Comparison of ENCODE assay signal across 8 mouse cellular contexts in genomic region chr12:99627898-99628231, GRCm38 (mm10).
DNase-seq lines count a peak whose midpoint lies in the region; ATAC-seq and TF ChIP-seq lines count a peak whose summit lies in the region.

No protein-coding gene starts in this region.

- peak overlapping the region; percentile 85 for H3K4me2 ChIP-seq in embryonic facial prominence, embryonic 13.5 days
- peak overlapping the region; percentile 87 for H3K4me2 ChIP-seq in heart, embryonic 14.5 days (ENCODE audit: low read length)
- peak overlapping the region; percentile 73 for H3K4me2 ChIP-seq in liver, embryonic 12.5 days
- peak overlapping the region; percentile 86 for H3K4me2 ChIP-seq in myocyte (ENCODE audit: low read depth)

- peak overlapping the region; percentile 69 for H3K4me3 ChIP-seq in embryonic facial prominence, embryonic 13.5 days
- peak overlapping the region; percentile 79 to 98 for H3K4me3 ChIP-seq in heart, embryonic 14.5 days (ENCODE audit: control insufficient read depth in 1 of 2, insufficient read depth in 1 of 2, low read depth in 1 of 2, low read length in 2 of 2)
- peak overlapping the region; percentile 60 for H3K4me3 ChIP-seq in liver, embryonic 12.5 days
- H3K4me3 ChIP-seq in myocyte: peak overlapping the region; percentile 13

- H3ac ChIP-seq in myocyte (ENCODE audit: control insufficient read depth, insufficient read length): no peak overlapping the region

- H3K27ac ChIP-seq in embryonic facial prominence, embryonic 13.5 days: no peak overlapping the region
- H3K27ac ChIP-seq in heart, embryonic 14.5 days (replicated peaks in 1 of 2; ENCODE audit: control insufficient read depth in 1 of 2, insufficient read depth in 1 of 2, low read depth in 2 of 2, low read length in 2 of 2): 0 out of 4 replicates have a peak overlapping the region, but pooled peaks of 1 of the 2 experiments have one; percentile 27
- H3K27ac ChIP-seq in liver, embryonic 12.5 days: no peak overlapping the region

- no peaks in the 10 kb centered on the region for H3K9me3 ChIP-seq in embryonic facial prominence, embryonic 13.5 days
- no peaks in the 10 kb centered on the region for H3K9me3 ChIP-seq in heart, embryonic 14.5 days (ENCODE audit: control insufficient read depth, low read length)
- no peaks in the 10 kb centered on the region for H3K9me3 ChIP-seq in liver, embryonic 12.5 days (replicated peaks)

- TF ChIP-seq POLR2A in myocyte (IDR thresholded peaks at IDR 0.05; ENCODE audit: insufficient read length, low read depth): no peak

- H3K36me3 ChIP-seq in embryonic facial prominence, embryonic 13.5 days: no peaks in the 10 kb centered on the region
- no peaks in the 10 kb centered on the region for H3K36me3 ChIP-seq in heart, embryonic 14.5 days (ENCODE audit: control insufficient read depth, insufficient read depth, low read length)
- no peaks in the 10 kb centered on the region for H3K36me3 ChIP-seq in liver, embryonic 12.5 days
- no peaks in the 10 kb centered on the region for H3K36me3 ChIP-seq in myocyte (ENCODE audit: control insufficient read depth, insufficient read depth)

- peak; percentile 97 to 98 for DNase-seq in B cell, adult 2 months
- DNase-seq in adrenal gland, postnatal 4 days (ENCODE audit: low spot score in 2 of 2): peak; percentile 74 to 77
- peak; percentile 90 for DNase-seq in kidney, postnatal 14 days
- DNase-seq in spleen, postnatal 4 days (ENCODE audit: low spot score in 2 of 2): peak; percentile 83 to 90

- peak; percentile 85 for ATAC-seq in embryonic facial prominence, embryonic 13.5 days (ENCODE audit: insufficient number of reproducible peaks, insufficient read depth, low FRiP score, low TSS enrichment, low read depth)
- peak; percentile 88 for ATAC-seq in heart, embryonic 14.5 days (ENCODE audit: insufficient number of reproducible peaks, insufficient read depth, low FRiP score, low read depth)
- ATAC-seq in liver, embryonic 12.5 days: peak; percentile 73

- H3K27me3 ChIP-seq in embryonic facial prominence, embryonic 13.5 days: peaks cover 4% of the 10 kb centered on the region; the same call in 1 of the 2 replicates
- H3K27me3 ChIP-seq in heart, embryonic 14.5 days (ENCODE audit: control insufficient read depth, insufficient read depth, low read length): no peaks in the 10 kb centered on the region
- peaks cover 42% of the 10 kb centered on the region for H3K27me3 ChIP-seq in liver, embryonic 12.5 days (replicated peaks)
- no peaks in the 10 kb centered on the region for H3K27me3 ChIP-seq in myocyte (ENCODE audit: control insufficient read depth, insufficient read depth, insufficient read length)

- peaks cover 7% of the 10 kb centered on the region for H3K4me1 ChIP-seq in embryonic facial prominence, embryonic 13.5 days
- peaks cover 0 to 2% of the 10 kb centered on the region in 2 experiments; a peak in 2 of 4 replicates for H3K4me1 ChIP-seq in heart, embryonic 14.5 days (ENCODE audit: control insufficient read depth in 2 of 2, insufficient read depth in 2 of 2, low read length in 2 of 2)
- H3K4me1 ChIP-seq in liver, embryonic 12.5 days: peaks cover 13% of the 10 kb centered on the region; the same call in 1 of the 2 replicates

- no peaks in the 10 kb centered on the region for H3K79me2 ChIP-seq in myocyte (ENCODE audit: control insufficient read depth, insufficient read depth)

- under 1% methylated on average over 30 of the region's 30 CpGs for WGBS in embryonic facial prominence, embryonic 13.5 days
- 0% methylated on average over 17 of the region's 30 CpGs for WGBS in heart, embryonic 14.5 days
- under 1% methylated on average over 30 of the region's 30 CpGs for WGBS in liver, embryonic 12.5 days (ENCODE audit: insufficient replicate concordance)

- peak overlapping the region; percentile 66 for H3K9ac ChIP-seq in embryonic facial prominence, embryonic 13.5 days
- peak overlapping the region; percentile 56 for H3K9ac ChIP-seq in heart, embryonic 14.5 days (ENCODE audit: low read length)
- H3K9ac ChIP-seq in liver, embryonic 12.5 days: no peak overlapping the region

TF ChIP-seq in myocyte, 11 proteins besides CTCF, POLR2A, EP300 and RAD21:
- TF ChIP-seq REST (IDR thresholded peaks at IDR 0.05; ENCODE audit: insufficient read depth, insufficient read length) (no peak), CEBPB (IDR thresholded peaks at IDR 0.05; ENCODE audit: insufficient read depth, poor library complexity, severe bottlenecking) (no peak), E2F4 (IDR thresholded peaks at IDR 0.05; ENCODE audit: insufficient read depth) (no peak), SRF (IDR thresholded peaks at IDR 0.05; ENCODE audit: control insufficient read depth, insufficient read length, low read depth) (no peak), MYOG (IDR thresholded peaks at IDR 0.05; ENCODE audit: control insufficient read depth in 1 of 3, insufficient read depth in 1 of 3, insufficient read length in 2 of 3, low read depth in 2 of 3) (no peak), USF1 (IDR thresholded peaks at IDR 0.05; ENCODE audit: low read depth) (peak; percentile 10), TCF3 (IDR thresholded peaks at IDR 0.05; ENCODE audit: insufficient read length, low read depth) (no peak), POLR2AphosphoS2 (IDR thresholded peaks at IDR 0.05; ENCODE audit: insufficient read length, low read depth) (no peak), MYOD1 (IDR thresholded peaks at IDR 0.05; ENCODE audit: control insufficient read depth in 1 of 3, insufficient read length in 2 of 3, low read depth in 2 of 3) (no peak)

Comparison
In these comparisons a context has a peak if more than half of its experiments do, and no peak if none do; other contexts are left out.
1. H3K4me3 ChIP-seq: peak in every context shown above with its lines; median percentile 88 in heart, embryonic 14.5 days; 69 in embryonic facial prominence, embryonic 13.5 days; 60 in liver, embryonic 12.5 days; 13 in myocyte.